Mouse (Mus musculus): ENCODE measurements around the gene Zcchc2. TPM values are rescaled to one million over a fixed set of nuclear protein-coding genes. Genes with fewer than 3 reads are reported as not detected.

The Zcchc2 gene
- polyA plus RNA-seq, 1 experiment, result 11.9 TPM

DNA sequence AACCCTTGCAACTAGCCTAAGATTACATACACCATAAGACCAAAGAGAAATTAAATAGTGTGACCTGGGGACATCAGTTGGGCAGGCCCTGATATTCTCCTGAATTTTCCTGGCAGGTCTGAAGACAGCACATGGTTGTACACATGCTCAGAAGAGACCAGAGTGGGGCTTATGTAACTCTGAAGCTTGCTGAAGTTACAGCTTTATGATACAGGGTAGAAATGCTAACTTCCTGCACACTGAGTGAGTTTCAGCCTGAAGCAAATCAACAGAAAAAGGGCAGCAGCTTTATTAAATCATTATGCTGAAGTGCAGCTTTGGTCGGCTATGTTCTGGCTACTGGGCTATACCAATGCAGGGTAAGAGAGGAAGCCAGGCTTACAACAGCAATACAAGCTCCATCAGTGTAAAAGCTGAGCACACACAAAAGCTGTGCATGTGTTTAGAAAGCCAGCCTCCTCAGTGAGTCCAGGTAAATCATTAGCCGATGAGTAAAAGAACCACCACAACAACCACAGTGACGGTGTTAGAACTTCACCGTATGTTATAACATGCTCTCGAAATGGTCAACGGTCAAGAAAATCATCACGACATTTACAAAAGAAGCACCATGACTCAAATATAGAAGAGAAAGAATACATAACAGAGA, 12.6 kb upstream of the Zcchc2 start:
- no peak for TF ChIP-seq GATA1 (IDR thresholded peaks at IDR 0.05; ENCODE audit: low read length)

DNA sequence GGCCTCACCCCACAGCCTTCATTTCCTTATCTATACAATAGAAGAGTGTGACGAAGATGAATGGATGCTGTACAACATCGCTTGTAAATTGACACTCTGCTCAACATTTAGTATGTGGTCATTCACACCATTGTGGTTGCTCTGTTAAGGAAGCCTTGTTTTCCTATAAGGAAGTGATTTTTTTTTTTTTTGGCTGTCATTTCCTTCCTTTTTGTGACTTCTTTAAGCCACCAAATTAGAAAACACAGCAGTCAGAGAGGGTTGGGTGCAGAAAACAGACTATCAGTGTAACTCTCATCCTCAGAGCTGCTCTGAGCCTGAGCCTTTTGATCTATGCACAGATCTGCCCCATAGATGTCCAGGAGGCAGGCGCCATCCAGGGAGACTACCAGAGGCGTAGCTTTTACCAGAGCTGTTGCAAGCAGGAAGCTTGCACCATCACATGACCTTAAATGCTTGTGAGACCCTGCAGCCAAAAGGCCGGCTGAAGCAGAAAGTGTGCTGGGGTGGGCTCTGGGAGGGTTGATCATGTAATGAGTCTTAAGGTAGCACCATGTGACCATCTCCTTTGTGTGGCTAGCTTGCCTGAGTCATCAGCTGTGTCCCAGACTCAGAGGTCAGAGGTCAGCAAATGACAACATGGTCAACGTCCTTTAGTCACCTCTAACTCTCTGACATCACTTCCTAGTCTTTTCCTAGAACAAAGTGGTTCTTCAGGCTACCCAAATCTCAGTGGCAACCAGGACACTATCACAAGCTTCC, 9.2 kb upstream of the Zcchc2 start:
- TF ChIP-seq GATA1 (IDR thresholded peaks at IDR 0.05; ENCODE audit: low read length), result no peak

DNA sequence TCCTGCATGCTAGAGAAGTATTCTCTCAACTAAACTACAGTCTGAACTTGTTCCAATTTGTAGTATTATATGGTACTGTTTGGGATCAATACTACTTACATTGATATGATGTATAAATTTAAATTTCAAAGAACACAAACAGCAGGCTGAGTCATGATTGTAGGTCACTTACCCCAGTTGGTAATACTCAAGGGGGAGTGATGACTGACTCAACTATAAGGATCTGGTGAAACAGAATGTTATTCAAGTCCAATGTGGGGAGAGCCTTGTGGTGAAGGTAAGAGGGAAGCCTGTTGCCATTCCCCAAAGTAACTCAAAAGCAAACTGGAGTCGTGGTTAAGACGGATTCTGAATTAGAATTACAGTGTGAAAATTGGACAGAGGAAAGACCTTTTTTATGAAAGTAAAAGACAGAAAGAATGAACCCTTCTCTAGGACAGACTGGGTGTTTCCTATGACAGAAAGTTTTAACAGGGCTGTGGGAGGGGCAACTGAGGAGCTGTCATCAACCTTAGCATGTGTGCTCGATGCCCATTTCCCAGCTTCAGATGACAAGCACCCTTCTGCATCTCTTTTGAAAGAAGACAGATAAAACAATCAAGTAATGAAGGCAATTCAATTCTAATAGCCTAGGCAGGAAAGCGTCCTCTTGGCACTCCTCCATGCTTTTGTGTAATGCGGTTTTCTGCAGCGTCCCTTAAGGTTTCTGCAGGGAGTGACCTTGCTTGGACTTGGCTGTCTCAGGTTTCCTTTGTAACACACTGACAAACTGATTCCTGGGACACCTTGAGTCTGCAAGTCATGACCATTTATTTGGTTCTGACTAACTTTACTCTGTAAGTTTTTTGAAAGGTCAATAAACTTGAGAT, 7.5 kb upstream of the Zcchc2 start:
- TF ChIP-seq GATA1 (IDR thresholded peaks at IDR 0.05; ENCODE audit: low read length), result no peak

DNA sequence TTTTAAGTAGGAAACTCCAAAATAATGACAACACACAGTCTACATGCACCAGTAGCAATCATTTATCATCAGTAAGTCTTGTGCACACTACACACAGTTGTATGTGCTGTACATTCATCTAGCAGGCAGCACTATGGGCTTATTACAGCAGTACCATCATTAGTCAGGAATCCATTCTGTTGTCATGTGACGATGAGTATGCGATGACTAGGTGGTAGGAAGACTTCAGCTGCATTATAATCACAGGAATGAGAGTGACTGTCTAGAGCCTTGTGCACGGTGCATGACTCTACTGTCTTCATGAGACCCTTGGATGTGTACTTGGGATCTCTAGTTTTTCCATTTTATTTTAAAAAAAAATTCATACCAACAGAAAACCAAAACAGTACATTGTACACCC, 6.0 kb upstream of the Zcchc2 start:
- TF ChIP-seq GATA1 (IDR thresholded peaks at IDR 0.05; ENCODE audit: low read length), result no peak

DNA sequence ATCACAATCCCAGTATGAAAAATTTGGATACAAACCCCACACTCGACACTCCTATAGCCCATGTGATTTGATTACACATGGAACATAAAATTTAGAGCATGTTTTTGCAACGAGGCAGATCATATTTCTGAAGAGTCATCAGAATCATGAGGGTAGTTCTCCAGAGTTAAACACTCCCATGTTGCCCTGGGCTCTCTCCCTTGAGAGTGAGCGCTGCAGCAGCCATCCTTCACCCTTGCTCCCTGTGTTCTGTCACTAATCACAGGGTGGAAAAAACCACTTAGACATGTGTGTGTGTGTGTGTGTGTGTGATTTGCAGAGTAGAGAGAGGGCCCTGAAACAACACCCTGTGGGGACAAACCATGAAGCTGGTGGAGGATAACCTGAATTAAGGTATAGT, 2.0 kb upstream of the Zcchc2 start:
- no peak for TF ChIP-seq GATA1 (IDR thresholded peaks at IDR 0.05; ENCODE audit: low read length)

DNA sequence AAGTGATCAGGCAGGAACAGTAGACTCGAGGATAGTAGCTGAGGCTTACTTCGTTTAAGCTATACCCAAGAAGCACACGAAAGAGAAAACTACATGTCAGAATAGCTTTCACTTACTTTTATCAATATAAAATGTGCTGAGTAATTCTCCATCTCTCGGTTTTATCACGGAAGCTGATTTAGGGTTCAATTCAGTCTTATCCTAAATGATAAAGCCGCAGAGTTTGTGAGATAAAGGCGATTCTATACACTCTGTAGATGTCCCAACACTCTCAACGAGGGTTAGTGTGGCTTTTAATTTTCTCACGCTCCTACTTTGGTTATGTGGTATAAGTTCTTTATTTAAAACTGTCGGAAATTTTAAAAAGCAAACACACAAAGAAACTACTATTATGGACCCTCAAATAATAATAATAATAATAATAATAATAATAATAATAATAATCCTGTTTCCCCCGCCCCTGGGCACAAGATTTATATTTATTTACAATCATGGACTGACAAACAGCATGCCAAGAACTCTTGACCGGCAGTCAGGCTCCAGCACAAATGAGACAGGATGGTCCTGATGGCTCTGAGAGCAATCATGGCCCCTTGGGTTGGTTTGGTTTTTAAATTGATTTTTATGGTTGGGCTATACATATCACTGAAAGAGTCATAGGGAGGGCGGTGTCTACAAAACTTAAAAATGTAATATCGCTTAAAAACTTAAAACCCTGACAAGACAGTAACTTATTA, 1.1 kb upstream of the Zcchc2 start:
- TF ChIP-seq GATA1 (IDR thresholded peaks at IDR 0.05; ENCODE audit: low read length), result peak; percentile 88

DNA sequence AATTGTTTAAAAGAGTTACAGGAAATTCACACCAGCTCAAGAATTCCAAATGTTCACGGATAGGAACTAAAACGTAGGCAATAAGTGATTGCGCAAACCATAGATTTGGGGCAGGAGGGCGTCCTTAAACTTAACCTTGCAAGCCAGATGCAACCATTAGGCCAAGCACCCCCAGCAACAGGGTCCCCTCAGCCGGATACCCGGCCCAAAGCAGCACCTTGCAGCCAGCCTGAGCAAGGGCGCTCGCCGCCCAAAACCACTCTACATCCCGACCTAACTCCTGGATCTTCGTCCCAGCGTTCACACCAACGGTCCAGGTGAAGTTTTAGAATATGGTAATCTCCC, 594 bp upstream of the Zcchc2 start:
- TF ChIP-seq GATA1 (IDR thresholded peaks at IDR 0.05; ENCODE audit: low read length), result no peak

DNA sequence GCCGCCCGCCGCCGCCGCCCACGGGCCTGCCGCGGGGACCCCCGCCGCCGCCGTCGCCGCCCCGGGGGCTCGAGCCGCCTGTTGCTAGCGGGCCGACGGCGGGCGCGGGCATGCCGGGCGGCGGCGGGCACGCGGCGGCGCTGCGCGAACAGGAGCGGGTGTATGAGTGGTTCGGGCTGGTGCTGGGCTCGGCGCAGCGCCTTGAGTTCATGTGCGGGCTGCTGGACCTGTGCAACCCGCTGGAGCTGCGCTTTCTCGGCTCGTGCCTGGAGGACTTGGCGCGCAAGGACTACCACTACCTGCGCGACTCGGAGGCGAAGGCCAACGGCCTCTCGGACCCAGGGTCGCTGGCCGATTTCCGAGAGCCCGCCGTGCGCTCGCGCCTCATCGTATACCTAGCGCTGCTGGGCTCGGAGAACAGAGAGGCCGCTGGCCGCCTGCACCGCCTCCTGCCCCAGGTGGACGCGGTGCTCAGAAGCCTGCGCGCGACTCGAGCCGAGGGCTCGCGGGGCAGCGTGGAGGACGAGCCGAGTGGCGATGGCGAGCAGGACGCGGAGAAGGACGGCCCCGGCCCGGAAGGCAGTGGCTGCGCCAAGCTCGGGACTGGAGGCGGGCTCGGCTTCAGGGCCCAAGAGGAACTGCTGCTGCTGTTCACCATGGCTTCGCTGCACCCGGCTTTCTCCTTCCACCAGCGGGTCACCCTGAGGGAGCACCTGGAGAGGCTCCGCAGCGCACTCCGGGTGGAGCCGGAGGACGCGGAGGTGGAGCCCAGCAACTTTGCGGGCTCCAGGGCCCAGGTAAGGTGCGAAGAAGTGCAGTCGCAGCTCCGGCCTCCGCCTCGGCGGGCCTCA, 930 bp downstream of the Zcchc2 start:
- no peak for TF ChIP-seq GATA1 (IDR thresholded peaks at IDR 0.05; ENCODE audit: low read length)

DNA sequence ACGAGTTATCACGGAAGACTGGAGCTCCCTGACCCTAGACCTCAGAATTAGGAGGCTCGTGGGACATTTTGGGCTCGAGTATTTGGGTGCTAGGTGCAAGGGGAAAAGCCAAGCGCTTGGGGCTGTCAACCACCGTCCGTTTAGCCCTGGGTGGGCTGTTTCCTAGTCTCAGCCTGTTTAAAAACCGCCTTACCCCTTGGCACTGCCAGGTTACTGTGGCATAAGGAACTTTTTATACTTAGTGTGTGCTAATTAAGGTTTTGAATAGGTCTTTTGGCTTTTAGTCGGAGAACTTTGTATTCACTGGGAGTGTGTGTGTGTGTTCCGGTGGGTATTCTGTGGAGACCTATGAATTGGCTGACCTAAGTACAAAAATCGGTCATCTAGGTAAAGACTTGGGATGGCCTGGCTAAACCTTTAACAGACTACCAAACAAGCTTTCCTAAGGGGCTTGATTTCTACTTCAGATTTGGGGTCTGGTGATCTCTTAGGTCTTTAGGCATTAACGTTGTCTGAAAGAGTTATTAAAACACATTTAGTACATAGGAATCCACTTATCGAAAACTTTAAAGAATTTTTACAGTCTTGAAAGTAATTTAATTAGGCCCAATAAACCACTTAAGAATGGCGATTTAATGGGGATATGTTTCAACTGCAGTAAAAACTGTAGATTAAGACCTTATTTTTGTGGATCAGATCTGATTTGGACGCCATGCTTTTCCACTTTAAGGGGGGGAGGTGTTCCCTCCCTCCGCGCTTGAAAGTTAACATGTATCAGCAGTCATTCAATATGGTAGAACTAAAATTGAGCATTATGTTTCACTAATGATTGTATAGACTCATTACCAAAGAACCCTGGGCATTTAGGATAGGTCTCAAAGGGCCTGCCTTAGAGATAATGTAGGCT, 2.0 kb downstream of the Zcchc2 start:
- no peak for TF ChIP-seq GATA1 (IDR thresholded peaks at IDR 0.05; ENCODE audit: low read length)

DNA sequence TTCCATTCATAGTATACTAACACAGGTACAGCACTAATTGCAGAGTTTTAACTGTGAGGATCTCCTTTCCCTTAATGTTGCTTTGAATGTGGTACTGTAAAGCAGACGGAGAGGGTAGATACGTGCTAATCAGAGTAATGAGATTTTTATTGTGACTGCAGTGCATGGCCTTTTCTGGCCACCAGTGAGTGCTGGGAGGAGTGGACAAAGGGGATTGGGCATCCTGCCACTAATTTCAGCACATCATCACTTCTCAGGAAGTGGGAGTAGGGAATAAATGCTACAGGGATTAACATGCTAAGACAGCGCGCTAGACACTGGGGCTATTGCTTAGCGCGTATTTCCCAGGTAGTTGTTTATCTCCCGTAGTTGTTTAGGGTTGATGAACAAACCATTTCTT, 3.0 kb downstream of the Zcchc2 start:
- no peak for TF ChIP-seq GATA1 (IDR thresholded peaks at IDR 0.05; ENCODE audit: low read length)

DNA sequence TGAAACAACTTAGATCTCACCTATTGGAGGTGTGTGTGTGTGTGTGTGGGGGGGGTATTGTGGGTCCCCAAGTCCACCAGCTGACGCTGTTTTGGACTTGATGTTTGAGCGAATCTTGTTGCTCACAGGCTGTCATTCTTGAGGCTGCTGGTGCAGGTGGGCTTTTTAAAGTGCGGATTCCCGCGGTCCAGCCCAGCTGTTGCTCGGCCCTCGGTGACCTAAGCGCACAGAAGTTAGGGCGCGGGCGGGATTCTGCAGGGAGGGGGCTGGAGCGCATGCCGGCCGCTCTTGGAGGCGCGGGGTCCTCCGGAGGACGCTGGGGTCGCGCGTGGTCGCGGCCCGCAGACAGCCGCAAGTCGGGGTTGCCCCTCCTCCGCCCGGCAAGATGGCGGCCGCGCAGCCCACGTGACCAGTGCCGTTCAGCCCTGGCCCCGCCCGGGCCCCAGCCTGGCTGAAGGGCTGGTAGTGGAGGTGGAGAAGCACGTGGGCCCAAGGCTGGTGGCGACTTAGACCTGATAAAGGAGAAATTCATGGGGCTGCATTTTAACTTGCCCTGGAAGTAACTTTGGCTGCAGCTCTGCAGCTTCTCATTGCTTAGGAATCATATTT, 3.5 kb downstream of the Zcchc2 start:
- no peak for TF ChIP-seq GATA1 (IDR thresholded peaks at IDR 0.05; ENCODE audit: low read length)

DNA sequence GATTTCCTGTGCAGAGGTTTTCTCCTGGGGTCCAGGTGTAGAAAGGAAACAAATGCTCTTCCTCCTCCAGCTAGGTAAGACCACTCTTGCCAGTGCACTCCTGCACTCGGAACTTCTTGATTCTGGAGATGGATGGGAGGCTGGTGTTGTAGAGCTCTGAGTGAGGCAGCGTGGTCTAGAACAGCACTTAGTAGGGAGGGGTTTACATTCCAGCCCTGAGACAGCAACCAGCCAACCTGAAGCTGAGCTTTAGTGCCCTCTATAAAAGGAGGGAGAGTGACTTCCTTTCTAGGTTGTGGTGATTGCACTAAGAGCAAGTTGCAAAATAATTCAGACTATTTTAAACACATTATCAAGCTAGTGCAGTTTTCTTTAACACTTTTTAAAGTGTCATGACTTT, 5.8 kb downstream of the Zcchc2 start:
- TF ChIP-seq GATA1 (IDR thresholded peaks at IDR 0.05; ENCODE audit: low read length), result no peak

DNA sequence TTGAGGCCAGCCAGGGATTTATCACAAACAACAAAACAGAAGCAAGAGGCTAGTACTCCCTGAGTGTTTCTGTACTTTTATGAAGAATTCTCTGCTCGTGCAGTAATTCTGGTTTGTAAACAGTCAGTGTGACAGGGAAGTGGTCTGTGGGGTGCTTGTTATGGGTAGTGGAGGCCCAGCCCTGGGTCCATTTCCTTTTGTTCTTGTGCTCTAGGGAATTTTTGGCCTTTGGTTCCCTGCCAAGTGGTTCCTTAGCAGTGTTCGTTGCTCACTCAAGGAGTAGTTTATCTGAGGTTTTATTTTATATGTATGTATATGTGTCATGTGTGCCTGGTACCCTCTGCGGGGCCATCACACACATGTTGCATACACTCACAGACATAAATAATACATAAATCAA, 7.1 kb downstream of the Zcchc2 start:
- TF ChIP-seq GATA1 (IDR thresholded peaks at IDR 0.05; ENCODE audit: low read length), result no peak
